Mouse (Mus musculus) 3T3-L1 (cell line): ENCODE measurements around the gene Gm17018.

Experiments
- DNase-seq: peaks from one replicate; pipeline ENCODE4 v3.0.0-alpha.2; 2015; ENCODE audit warnings: low read depth, low spot score

The Gm17018 gene

DNA sequence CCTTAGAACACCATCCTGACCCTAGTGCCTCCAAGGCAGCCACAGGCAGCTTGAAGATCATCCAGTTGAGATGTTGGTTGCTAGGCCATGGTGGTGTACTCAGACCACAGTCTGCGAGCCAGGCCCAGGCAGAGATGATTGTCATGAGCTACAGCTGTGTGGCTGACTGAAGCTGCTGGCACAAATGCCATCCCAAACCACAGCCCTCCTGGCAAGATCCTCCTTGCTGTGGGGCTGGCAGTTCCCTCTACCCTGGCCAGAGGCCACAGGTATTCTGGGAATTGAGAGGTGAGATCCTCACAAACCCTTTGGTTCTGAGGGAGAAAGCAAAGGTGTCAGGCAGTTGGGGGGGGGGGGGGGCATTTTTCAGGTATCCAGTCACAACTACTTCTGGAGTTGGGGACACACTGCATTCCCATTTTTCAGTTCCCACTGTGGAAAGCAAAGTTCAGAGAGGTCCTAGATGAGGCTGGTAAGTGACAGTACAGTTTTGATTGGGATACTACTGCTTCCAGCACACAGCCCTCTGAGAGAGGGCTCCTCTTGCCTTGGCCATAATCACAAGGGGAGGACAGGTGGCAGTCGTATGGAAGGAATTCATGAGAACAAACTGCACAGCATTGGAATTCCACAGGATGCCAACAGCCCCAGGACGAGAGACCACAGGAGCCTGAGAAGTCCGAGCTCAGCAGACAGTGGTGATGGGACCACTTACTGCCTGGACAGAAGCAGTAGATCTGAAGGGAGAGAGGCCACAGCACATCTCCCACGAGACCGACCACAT, 27.3 kb downstream of the Gm17018 start:
- peak; percentile 27 for DNase-seq

DNA sequence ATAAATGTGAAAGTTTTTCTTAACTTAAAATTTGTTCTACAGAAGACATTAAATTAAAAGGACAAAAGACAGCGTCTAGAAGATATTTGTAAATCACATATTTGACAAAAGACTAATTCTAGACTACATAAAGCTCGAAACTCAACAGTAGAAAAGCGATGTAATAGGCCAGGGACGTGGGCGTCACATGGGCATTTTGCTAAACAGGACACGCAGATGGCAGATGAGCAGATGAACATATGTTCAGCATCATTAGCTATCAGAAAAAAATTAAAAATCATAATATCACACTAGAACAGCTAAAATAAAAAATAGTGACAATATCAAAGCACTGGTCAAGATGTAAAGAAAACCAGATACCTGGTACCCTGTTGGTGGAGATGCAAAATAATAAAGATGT, 29.3 kb downstream of the Gm17018 start:
- no peak for DNase-seq

DNA sequence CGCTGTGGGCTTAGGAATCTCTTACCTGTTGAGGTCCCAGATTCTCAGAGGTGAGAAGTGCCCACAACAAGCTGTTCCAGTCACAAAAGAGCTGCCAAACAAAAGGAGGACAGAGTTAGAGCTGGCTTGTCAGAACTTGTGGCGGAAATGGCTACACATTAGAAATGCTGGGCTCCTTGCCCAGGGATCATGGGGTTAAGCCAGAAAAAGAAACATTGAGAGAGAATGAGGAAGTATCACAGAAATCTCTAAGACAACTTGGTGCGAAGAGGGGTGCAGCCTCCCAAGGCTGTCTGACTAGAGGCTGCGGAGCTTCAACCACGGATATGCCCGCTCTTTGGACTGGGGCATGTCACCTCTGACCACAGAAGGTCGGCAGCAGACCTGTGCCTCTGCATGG, 31.3 kb downstream of the Gm17018 start:
- peak; percentile 67 for DNase-seq

DNA sequence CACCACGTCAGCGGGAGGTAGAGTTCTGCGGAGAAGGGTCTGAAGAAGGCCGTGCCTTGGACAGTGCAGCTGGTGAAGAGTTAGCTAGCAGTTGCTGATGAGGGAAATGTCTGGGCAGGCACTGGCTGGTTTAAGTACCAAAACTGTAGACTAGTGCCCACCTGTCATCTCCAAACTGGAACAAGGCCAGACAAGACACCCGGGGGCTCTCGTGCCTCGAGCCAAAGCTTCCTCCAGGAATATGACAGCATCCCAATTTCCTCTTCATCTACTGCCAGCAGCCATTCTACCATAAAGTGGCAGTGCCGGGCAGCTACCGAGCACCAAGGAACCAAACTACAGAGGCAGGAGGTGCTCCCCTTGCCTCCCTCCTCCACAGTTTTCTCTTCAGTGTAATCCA, 32.5 kb downstream of the Gm17018 start:
- DNase-seq, result no peak

DNA sequence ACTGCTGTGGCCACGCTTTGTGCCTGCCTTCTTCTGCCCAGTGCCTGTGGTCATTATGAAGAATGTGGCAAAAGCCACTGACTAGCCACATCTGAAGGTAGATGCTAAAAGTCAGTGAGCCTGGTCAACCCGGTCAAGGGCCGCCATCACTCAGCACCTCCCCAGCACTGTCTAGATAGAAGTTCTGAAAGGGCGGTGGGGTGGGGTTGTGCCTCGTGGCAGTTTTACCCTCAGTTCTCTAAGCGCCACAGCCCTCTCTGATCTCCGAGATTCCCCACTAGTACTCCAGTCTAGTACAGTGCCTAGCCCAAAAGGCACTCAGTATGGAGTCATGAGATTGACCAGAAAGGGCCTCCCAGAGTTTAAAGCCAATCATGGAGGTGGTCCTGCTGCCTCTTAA, 33.7 kb downstream of the Gm17018 start:
- DNase-seq, result no peak

DNA sequence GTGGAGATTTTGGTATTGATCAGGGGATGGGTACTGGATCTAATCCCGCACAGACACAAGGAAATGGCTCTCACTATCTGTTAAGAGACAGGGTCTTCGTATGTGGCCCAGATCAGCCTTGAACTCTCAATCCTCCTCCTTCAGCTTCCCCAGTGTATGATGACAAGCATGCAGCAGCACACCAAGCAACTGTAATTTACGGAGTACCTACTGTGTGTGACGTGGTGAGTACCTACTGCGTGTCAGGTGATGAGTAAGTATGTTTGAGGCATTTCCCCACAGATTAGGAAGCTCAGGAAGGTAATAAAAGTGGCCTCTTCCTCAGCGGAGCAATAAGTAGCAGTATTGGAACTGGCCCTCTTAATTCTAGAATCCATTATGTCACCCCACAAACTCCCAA, 35.1 kb downstream of the Gm17018 start:
- DNase-seq, result no peak

DNA sequence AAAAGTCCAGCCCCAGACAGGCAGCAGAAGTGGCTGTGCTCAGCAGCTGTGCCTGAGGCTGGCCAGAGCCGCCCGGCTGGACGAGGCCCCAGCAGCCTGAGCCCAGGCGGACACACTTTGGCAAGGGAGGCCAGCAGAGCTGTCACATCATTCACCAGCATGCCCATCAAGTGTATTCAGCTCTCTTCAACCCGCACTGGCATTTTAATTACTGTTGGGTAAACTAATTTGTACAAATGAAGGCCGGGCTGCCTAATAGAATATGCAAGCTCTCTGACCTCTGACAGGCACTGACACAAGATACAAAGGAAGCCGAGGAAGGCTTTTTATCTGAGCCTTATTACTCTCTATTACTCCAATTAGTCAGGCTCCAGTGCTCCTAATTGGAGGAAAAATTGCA, 35.6 kb downstream of the Gm17018 start:
- no peak for DNase-seq

DNA sequence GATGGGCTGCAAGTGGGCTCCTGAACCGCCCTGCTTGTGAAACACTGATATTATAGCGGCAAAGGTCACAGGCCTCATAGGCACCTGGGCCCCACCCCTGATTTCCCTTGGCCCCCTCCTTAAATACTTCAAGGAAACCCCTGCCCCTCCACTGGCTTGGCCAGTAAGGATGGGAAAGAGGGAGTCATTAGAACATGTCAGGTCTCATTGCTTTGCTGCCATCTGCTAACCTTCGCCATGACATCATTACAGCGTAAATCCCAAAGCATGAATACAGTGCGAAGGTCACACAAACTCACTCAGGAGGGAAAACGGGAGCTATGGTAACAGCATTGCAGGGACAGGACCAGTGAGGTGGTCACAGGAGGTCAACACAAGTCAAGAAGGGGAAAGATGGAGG, 36.0 kb downstream of the Gm17018 start:
- no peak for DNase-seq

DNA sequence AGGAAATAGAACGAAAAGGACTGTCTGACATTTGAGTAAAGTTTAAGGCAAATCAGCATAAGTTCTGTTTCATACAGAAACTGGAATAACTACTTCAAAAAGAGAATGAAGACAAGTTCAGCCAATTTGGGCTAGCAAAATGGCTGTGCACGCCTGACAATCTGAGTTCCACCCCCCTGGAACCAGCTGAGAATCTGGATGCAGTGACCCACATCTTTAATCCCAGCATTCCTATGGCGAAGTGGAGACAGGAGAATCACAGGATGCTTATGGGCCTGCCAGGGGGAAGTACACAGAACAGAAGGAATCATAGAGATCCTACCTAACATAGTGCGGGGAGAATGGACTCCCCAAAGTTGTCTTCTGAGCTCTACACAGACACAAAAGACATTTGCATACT, 36.7 kb downstream of the Gm17018 start:
- no peak for DNase-seq

DNA sequence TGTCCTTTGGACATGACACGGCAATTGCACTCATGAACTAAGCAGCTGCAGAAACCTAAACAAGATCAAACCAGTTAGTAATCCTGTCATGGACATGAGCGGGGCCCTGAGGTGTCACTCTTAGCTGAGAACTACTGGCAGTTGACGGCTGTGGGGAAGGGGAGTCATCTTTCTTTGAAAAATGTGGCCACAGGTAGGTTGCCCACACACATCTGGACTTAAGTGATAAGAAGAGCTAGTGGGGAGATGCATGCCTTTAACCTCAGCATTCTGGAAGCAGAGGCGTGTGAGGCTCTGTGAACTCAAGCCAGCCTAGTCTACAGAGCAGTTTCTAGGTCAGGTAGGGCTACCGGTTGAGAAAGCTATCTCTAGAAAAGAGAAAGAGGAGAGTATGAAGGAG, 42.2 kb downstream of the Gm17018 start:
- DNase-seq, result no peak

DNA sequence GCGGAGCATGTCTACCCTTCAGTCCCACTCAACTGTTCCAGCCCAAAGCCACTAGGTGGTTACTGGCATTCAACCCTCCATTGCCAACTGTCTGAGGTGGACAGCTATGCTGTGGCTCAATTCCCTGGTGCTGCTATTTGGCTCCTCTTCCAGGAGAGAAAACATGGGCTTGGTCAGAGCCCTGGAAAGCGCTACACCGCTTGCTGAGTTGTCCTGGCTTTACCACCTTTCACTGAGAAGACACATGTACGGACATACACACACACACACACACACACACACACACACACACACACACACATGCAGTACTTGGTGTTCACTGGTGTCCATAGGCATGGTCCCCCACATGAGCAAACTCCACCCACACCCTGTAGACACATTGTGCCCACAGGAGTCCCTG, 46.3 kb downstream of the Gm17018 start:
- DNase-seq, result no peak

DNA sequence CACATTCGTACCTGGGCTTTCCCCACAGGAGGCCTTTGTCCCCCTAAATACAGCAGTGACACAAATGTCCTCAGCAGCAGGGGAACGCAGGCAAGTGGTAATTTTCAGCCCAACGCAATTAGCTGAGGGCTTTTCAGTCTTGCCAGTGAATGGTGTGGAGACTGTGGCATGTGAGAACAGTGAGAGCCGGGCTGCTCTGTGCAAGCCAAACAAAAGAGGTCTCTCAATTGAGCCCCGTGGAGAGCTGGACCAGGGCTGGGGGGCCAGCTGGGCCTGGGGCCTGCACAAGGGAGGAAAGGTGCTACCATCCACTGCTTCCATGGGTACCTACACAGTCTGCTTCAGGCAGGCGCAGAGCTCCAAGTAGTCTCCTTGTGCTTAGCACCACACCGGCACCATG, 47.1 kb downstream of the Gm17018 start:
- no peak for DNase-seq

DNA sequence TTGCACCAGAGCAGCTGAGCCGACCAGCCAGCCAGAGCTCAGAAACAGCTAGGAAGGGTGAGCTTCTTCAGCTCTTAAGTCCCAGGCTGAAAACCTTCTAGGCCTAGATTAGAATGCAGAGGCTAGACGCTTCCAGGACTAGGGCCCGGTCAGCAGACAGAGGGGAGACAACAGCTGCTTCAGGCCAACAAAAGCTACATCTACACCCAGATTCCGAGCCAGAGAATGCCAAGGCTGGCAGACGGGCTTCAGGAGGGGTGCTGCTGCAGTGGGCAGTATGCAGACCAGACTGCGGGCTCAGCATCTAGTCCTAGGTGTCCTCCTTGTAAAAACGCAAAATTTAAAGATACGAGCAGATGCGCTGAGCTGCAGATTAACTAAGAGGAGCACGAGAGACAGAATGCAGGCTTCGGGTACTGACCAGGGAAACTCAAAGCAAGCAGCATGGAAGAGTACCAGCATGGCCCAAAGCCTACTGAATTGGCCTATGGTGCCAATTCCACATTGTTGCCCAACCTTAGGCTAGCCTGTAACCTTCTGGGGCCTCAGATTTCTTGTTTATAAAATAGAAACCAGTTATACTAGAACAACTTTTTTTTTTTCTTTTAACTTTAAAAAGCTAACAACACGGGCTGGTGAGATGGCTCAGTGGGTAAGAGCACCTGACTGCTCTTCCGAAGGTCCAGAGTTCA, 48.4 kb downstream of the Gm17018 start:
- DNase-seq, result no peak

DNA sequence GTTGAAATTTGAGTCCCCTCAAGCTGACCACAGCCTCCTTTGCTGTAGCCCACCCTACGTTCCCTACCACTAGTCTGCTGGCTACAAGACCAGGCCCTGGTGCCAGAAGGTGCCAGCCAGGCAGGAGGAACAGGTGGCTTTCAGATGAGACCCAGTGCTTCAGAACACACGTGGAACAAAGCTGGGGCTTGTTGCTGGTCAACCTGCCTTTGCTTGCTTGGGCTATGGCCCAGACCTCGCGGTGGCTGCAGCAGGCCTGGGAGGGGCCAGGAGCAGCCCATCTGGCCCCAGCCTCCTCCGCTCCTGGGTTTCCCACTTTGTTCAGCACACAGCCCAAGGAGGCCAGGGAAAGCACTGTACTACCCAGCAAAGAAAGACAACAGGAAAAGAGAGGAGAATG, 50.4 kb downstream of the Gm17018 start:
- no peak for DNase-seq

DNA sequence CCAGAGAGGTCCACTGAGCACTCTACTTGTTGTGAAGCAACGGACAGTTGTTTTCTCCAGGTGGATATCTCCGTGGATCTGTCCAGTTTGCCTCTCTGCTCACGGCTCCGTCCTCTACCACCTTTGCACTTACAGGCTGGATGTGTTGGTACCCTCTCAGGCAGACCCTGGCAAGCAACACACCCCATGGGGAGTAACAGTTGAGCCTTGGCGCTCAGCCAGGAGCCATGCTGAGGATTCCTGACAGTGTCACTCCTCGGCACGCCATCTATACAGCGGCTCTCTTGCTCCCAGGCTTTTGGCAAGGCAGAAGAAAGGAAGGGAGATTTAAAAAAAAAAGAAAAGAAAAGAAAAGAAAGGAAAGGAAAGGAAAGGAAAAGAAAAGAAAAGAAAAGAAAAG, 54.0 kb downstream of the Gm17018 start:
- DNase-seq, result no peak

DNA sequence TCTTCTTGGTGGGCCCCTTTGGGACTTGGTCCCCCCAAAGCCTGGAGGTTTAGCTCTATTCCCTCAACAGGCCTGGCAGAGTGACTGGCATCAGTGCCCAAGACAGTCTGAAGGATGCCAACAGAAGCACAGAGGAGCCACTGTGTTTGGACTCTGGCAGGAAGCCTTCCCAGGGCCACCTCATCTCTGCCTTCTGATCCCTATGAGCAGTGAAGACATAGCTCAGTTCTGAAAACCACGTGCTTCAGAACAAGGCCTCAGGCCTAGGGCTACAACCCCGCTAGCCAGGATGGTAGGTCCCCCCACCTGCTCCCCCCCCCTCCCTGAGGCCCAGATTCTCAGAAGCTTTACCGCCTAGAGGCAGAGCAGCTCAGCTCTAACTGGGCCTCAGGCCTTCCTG, 54.5 kb downstream of the Gm17018 start:
- peak; percentile 44 for DNase-seq

DNA sequence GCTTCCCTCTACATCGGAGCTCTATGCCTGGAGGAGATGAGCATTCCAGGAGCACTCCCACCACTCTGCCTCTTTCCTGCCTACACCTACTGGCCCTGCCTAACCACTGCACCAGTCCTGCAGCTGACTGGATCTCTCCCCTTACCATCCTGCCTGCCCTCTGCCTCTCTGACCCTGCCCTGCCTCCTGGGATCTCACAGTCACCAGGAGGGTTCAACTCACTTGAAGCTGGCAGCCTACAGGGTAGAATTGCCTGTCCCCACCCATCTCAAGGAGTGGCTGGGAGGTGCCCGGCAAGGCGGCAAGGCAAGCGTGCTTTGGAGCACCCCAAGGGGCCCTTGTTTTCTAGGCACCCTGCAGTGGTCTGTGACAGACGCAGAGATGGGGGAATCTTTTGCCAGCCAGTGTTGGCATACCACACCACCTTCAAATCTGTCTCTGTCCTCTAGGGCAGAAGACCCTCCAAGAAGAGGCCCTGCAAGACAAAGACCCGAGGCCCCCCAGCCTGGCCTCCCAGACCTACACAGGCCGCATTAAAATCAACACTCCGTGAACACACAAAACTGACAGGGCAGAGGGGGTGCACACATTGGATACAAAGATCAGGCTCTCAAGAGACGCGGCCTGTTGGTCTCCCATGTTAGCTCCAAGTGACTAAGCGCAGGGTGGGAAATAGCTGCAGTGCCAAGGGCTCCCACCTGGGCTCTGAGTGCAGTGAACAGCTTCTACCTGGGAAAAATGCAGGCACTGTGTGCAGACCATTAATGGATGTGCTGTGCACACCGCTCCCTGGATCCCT, 55.2 kb downstream of the Gm17018 start:
- no peak for DNase-seq

DNA sequence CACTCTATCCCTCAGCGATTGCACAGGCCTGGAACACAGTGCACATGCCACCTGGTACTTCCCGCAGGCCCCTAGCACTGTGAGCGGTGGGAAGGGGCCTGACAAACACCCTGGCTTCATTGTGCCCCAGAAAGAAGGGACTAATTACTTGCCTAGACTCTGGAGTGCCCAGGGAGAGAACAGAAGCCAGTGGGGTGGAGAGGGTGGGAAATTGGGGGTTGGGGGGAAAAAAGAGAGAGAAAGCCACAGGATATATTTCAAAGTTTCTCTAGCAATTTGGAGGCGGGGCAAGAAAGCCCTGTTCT, 55.8 kb downstream of the Gm17018 start:
- no peak for DNase-seq

DNA sequence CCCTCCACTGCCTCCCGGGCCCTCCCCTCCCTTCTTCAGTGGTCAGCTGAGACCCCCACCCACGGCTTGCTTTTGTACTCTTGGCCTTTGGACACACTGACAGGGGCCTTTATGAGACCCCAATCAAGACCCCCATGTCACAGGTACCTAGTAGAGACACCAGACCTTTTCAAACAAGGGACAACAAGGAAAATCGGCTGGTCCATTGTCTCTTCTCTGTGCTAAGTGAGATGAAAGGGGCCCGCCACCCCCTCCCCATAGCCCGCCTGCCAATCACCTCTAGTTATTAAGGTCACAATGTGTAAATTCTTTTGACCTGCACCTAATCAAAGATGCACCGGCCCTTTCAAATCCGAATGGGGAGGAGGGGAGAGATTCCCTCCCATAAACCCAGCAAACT, 56.3 kb downstream of the Gm17018 start:
- DNase-seq, result no peak

DNA sequence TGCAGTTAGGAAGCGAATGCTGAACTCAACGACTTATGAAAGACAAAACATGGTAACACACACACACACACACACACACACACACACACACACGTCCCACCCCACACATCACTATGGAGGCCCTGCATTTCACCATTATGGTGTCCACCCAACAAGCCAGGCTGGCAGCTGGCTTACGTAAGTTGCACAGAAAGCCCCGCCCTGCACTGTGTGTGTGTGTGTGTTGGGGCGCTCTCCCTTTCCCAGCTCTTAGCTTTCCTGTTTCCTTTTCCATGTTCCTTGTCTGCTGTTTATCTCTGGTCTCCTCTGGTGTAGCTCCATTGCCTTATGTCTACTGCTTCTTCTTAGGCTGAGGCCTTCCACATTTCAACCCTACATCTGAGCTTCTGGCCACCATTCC, 57.8 kb downstream of the Gm17018 start:
- no peak for DNase-seq

DNA sequence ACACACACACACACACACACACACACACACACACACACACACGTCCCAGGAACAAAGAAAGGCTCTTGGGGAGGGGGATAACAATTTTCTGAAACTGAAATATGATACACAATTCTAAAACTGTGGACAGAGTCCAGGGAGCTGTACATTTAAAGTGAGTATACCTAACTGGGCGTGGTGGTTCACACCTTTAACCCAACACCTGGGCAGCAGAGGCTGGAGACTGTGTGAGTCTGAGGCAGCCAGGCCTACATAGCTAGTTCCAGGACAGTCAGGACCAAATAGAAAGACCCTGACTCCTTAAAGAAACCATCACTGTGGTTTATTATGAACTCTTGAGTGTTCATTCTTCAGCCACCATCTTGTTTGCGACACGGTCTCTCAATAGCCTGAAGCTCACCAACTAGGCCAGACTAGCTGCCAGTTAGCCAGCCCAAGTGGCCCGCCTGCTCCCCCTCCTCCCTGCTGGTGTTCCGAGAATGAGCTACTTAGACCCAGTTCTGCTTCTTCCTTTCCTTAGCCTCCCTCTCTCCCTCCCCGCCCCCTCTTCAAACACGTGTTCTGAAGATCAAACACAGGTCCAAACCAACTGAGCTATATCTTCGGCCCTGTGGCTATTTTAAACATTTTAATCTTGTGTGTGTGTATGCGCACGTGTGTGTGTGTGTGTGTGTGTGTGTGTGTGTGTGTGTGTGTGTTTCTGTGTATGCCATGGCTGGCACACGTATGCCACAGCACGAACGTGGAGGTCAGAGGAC, 59.5 kb downstream of the Gm17018 start:
- DNase-seq, result no peak

DNA sequence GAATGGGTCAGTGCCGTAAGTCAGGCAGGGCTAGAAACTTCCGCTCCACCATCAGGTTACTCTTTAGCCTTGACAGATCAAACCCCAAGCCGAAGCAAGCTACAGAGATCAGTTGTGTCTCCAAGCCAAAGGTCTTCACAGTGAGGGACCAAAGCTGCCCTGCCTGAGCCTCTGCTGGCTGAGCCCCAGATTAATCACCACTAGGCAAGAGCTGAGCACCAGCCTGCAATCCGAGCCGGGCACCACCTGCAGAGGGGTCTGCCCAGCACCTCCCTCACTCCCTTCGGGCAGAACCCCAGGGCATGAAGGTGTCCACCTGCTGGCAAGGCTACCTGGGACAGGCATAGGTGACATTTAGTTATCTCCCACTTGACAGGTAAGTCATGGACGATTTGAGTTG, 60.6 kb downstream of the Gm17018 start:
- DNase-seq, result no peak
